Mouse (Mus musculus): ENCODE data around the gene H1foo. TPM values are rescaled to one million over a fixed set of nuclear protein-coding genes. Genes with fewer than 3 reads are reported as not detected.

Gene H1foo
- total and polyA plus RNA-seq, 3 experiments: not detected

- Histone ChIP-seq H3K27me3 (ENCODE audit: insufficient read depth, low read length) (peaks cover 10% of the 10 kb centered on the region; the same call in 1 of the 2 replicates), H3K4me3 (ENCODE audit: low read depth, low read length) (no peak overlapping the region), H3K9me3 (replicated peaks) (no peaks in the 10 kb centered on the region), H3K4me1 (ENCODE audit: insufficient read depth, low read depth, low read length) (no peaks in the 10 kb centered on the region), H3K36me3 (replicated peaks) (no peaks in the 10 kb centered on the region)
- DNase-seq (ENCODE audit: low spot score) (no peak), ATAC-seq (ENCODE audit: extremely low read depth, insufficient number of reproducible peaks, low FRiP score, poor library complexity, severe bottlenecking) (no peak)
- TF ChIP-seq POLR2AphosphoS5 (IDR thresholded peaks at IDR 0.05; ENCODE audit: insufficient replicate concordance, low read depth, low read length) (no peak), CTCF (IDR thresholded peaks at IDR 0.05; ENCODE audit: low read depth, low read length) (no peak), TAL1 (conservative IDR thresholded peaks at IDR 0.05; ENCODE audit: low read depth, low read length) (no peak), GATA1 (IDR thresholded peaks at IDR 0.05; ENCODE audit: borderline replicate concordance, low read length) (no peak), GATA2 (IDR thresholded peaks at IDR 0.05; ENCODE audit: borderline replicate concordance, low read depth, low read length) (no peak)
These were observed 10.9 kb downstream of the H1foo start for GRCm38 (mm10) chr6:115955664-115956063.

DNA sequence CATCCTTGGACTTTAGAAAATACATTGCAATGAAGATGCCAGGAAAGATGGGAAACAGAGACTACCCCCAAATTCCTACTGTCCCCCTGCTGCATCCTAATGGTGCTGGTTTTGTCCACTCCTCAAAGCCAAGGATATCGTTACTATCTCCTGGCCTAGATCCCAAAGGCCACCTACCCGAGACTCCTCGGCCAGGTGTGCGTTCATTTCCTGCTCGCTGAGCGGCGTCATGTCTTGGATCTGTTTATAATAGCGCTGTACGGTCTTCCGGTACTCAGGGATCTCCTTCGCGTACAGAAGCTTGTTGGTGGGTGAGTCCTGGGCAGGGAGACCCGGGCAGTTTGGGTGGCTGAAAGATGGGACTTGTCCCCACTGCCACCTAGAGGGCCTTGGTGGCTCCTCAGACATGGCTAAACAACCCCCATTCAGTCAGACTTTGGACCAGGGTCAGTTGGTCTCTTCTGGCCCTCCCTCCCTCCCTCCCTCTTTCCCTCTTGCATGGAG lies 11.7 kb downstream of the H1foo start:
- Histone ChIP-seq H3K36me3 (replicated peaks) (no peaks in the 10 kb centered on the region), H3K27me3 (ENCODE audit: insufficient read depth, low read length) (peaks cover 10% of the 10 kb centered on the region; the same call in 1 of the 2 replicates), H3K4me3 (ENCODE audit: low read depth, low read length) (no peak overlapping the region), H3K4me1 (ENCODE audit: insufficient read depth, low read depth, low read length) (no peaks in the 10 kb centered on the region), H3K9me3 (replicated peaks) (no peaks in the 10 kb centered on the region)
- ATAC-seq (ENCODE audit: extremely low read depth, insufficient number of reproducible peaks, low FRiP score, poor library complexity, severe bottlenecking) (no peak), DNase-seq (ENCODE audit: low spot score) (no peak)
- TF ChIP-seq POLR2AphosphoS5 (IDR thresholded peaks at IDR 0.05; ENCODE audit: insufficient replicate concordance, low read depth, low read length) (no peak), CTCF (IDR thresholded peaks at IDR 0.05; ENCODE audit: low read depth, low read length) (no peak), GATA1 (IDR thresholded peaks at IDR 0.05; ENCODE audit: borderline replicate concordance, low read length) (no peak), GATA2 (IDR thresholded peaks at IDR 0.05; ENCODE audit: borderline replicate concordance, low read depth, low read length) (no peak), TAL1 (conservative IDR thresholded peaks at IDR 0.05; ENCODE audit: low read depth, low read length) (no peak)

DNA sequence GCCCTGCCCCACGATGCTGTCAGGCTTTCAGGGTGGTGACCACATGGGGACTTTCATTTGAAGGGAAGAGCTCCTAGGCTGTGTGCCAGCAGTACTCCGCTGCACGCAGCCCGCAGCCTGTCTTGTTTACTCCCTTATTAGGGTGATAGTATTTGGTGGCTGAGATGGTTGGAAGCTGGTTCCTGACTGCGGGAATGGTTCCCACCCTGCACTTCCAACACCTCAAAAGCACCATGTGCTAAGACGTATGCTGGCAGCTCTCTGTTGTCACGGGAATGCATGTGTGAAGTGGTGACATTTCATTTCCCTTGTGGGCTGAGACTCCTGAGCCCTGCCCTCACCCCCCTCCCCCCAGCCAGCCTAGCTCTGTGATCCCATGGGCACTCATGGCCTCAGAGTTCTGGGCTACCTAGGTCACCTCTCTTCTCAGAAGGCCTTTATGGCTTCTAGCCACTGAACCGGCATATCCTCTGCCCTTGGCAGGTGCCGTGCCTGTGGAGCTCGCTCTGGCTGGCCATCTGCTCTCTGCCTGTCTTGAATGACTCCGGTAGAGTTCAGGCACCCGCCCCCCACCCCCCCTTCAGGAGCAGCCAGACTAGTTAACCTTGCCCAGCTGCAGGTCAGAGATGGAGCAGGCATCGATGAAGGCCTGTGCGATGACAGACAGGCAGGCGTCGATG lies 12.3 kb downstream of the H1foo start:
- DNase-seq (ENCODE audit: low spot score): no peak
- Histone ChIP-seq H3K27me3 (ENCODE audit: insufficient read depth, low read length) (peaks cover 10% of the 10 kb centered on the region; the same call in 1 of the 2 replicates), H3K36me3 (replicated peaks) (no peaks in the 10 kb centered on the region), H3K4me1 (ENCODE audit: insufficient read depth, low read depth, low read length) (no peaks in the 10 kb centered on the region), H3K4me3 (ENCODE audit: low read depth, low read length) (no peak overlapping the region), H3K9me3 (replicated peaks) (no peaks in the 10 kb centered on the region)
- TF ChIP-seq POLR2AphosphoS5 (IDR thresholded peaks at IDR 0.05; ENCODE audit: insufficient replicate concordance, low read depth, low read length) (no peak), GATA1 (IDR thresholded peaks at IDR 0.05; ENCODE audit: borderline replicate concordance, low read length) (no peak), GATA2 (IDR thresholded peaks at IDR 0.05; ENCODE audit: borderline replicate concordance, low read depth, low read length) (no peak), CTCF (IDR thresholded peaks at IDR 0.05; ENCODE audit: low read depth, low read length) (no peak), TAL1 (conservative IDR thresholded peaks at IDR 0.05; ENCODE audit: low read depth, low read length) (no peak)
- ATAC-seq (ENCODE audit: extremely low read depth, insufficient number of reproducible peaks, low FRiP score, poor library complexity, severe bottlenecking): no peak

DNA sequence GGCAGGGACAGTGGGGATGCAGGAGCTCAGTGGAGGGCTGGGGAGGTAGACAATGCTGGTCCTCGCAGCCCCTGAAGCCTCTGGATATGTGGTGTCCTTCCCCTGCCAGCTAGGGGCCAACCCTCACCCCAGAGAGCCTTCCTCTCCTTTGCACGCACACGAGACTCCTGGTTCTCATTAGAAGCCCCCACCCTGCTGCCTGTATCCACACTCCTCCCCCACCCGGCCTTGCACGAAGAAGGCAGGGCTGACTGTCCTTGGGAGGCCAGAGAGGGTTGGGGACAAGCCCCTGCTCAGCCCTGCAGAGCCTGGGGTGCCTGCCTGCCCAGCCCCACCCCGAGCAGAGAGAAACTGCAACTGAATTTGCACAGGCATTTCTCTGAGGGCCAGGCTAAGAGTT lies 12.9 kb downstream of the H1foo start:
- DNase-seq (ENCODE audit: low spot score) (no peak), ATAC-seq (ENCODE audit: extremely low read depth, insufficient number of reproducible peaks, low FRiP score, poor library complexity, severe bottlenecking) (no peak)
- H3K27me3 ChIP-seq (ENCODE audit: insufficient read depth, low read length): peaks cover 14% of the 10 kb centered on the region; the same call in 1 of the 2 replicates
- no peaks in the 10 kb centered on the region for H3K9me3 ChIP-seq (replicated peaks)
- no peak overlapping the region for H3K4me3 ChIP-seq (ENCODE audit: low read depth, low read length)
- H3K4me1 ChIP-seq (ENCODE audit: insufficient read depth, low read depth, low read length): no peaks in the 10 kb centered on the region
- H3K36me3 ChIP-seq (replicated peaks): no peaks in the 10 kb centered on the region
- TF ChIP-seq GATA2 (IDR thresholded peaks at IDR 0.05; ENCODE audit: borderline replicate concordance, low read depth, low read length) (no peak), GATA1 (IDR thresholded peaks at IDR 0.05; ENCODE audit: borderline replicate concordance, low read length) (no peak), POLR2AphosphoS5 (IDR thresholded peaks at IDR 0.05; ENCODE audit: insufficient replicate concordance, low read depth, low read length) (no peak), CTCF (IDR thresholded peaks at IDR 0.05; ENCODE audit: low read depth, low read length) (no peak), TAL1 (conservative IDR thresholded peaks at IDR 0.05; ENCODE audit: low read depth, low read length) (no peak)

DNA sequence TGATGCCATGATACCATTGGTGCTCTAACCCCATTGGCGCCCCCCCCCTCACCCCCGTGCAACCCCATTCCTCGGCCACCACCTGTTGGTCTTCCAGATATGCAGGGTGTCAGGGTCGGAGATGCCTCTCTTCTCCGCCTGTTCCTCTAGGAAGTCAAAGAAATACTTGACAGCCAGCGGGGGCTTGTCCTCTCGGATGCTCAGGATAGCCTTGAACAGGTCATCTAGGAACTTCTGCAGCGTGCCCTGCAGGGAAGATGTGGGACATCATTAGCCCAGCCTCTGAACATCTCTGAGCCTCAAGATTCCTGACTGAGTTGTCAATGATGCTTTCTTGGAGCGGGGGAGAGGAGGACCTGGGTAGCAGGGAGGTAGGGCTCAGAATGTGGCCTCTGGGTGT lies 13.7 kb downstream of the H1foo start:
- Histone ChIP-seq H3K4me3 (ENCODE audit: low read depth, low read length) (no peak overlapping the region), H3K27me3 (ENCODE audit: insufficient read depth, low read length) (peaks cover 19% of the 10 kb centered on the region; the same call in 1 of the 2 replicates), H3K9me3 (replicated peaks) (no peaks in the 10 kb centered on the region), H3K36me3 (replicated peaks) (no peaks in the 10 kb centered on the region), H3K4me1 (ENCODE audit: insufficient read depth, low read depth, low read length) (no peaks in the 10 kb centered on the region)
- DNase-seq (ENCODE audit: low spot score): no peak
- TF ChIP-seq TAL1 (conservative IDR thresholded peaks at IDR 0.05; ENCODE audit: low read depth, low read length) (no peak), CTCF (IDR thresholded peaks at IDR 0.05; ENCODE audit: low read depth, low read length) (no peak), GATA1 (IDR thresholded peaks at IDR 0.05; ENCODE audit: borderline replicate concordance, low read length) (no peak), POLR2AphosphoS5 (IDR thresholded peaks at IDR 0.05; ENCODE audit: insufficient replicate concordance, low read depth, low read length) (no peak), GATA2 (IDR thresholded peaks at IDR 0.05; ENCODE audit: borderline replicate concordance, low read depth, low read length) (no peak)
- ATAC-seq (ENCODE audit: extremely low read depth, insufficient number of reproducible peaks, low FRiP score, poor library complexity, severe bottlenecking): no peak

GRCm38 (mm10) chr6:115959151-115959691 lies 14.5 kb downstream of the H1foo start:
- H3K27me3 ChIP-seq (ENCODE audit: insufficient read depth, low read length): peaks cover 27% of the 10 kb centered on the region; the same call in 1 of the 2 replicates
- H3K4me1 ChIP-seq (ENCODE audit: insufficient read depth, low read depth, low read length): no peaks in the 10 kb centered on the region
- no peak overlapping the region for H3K4me3 ChIP-seq (ENCODE audit: low read depth, low read length)
- no peak for DNase-seq (ENCODE audit: low spot score)
- H3K36me3 ChIP-seq (replicated peaks): no peaks in the 10 kb centered on the region
- TF ChIP-seq CTCF (IDR thresholded peaks at IDR 0.05; ENCODE audit: low read depth, low read length) (no peak), GATA2 (IDR thresholded peaks at IDR 0.05; ENCODE audit: borderline replicate concordance, low read depth, low read length) (no peak)
- ATAC-seq (ENCODE audit: extremely low read depth, insufficient number of reproducible peaks, low FRiP score, poor library complexity, severe bottlenecking): no peak
- H3K9me3 ChIP-seq (replicated peaks): no peaks in the 10 kb centered on the region
